Mouse (Mus musculus) forebrain, postnatal 0 days (tissue): ENCODE measurements around the gene Rag2. TPM values are rescaled to one million over a fixed set of nuclear protein-coding genes. Genes with fewer than 3 reads are reported as not detected.

ENCODE experiments used
- ATAC-seq: fragments of 200-750 bp; cut with Nextera tagmentation; 2 replicates; pipeline ENCODE4 v1.8.0; 2017; ENCODE audit warnings: mild to moderate bottlenecking, moderate library complexity
- DNase-seq: peaks from one replicate; pipeline ENCODE4 v3.0.0-alpha.2; 2015
- H3K27ac ChIP-seq: fragments of 300-500 bp; sonication (generic); 2 replicates; pipeline ENCODE4 v1.5.1; 2014; ENCODE audit warnings: low read depth, mild to moderate bottlenecking, antibody characterized with exemption, low read length, moderate library complexity, mixed read lengths
- H3K27me3 ChIP-seq: fragments of 300-500 bp; sonication (generic); 2 replicates; pipeline ENCODE4 v1.6.1; 2014; ENCODE audit warnings: mild to moderate bottlenecking, low read length, mixed read lengths; ENCODE audit not compliant: insufficient read depth
- H3K36me3 ChIP-seq: fragments of 300-500 bp; sonication (generic); 2 replicates; pipeline ENCODE4 v1.6.1; 2014; ENCODE audit warnings: mild to moderate bottlenecking, moderate library complexity; ENCODE audit not compliant: insufficient read depth
- H3K4me1 ChIP-seq: fragments of 300-500 bp; sonication (generic); 2 replicates; pipeline ENCODE4 v1.6.1; 2014; ENCODE audit warnings: antibody characterized with exemption; ENCODE audit not compliant: insufficient read depth
- H3K4me2 ChIP-seq: fragments of 300-500 bp; sonication (generic); 2 replicates; pipeline ENCODE4 v1.6.1; 2014; ENCODE audit warnings: low read depth, mild to moderate bottlenecking, moderate library complexity
- H3K4me3 ChIP-seq: fragments of 300-500 bp; sonication (generic); 2 replicates; pipeline ENCODE4 v1.5.1; 2014; ENCODE audit warnings: low read depth, low read length, mixed read lengths
- H3K9ac ChIP-seq: fragments of 300-500 bp; sonication (generic); 2 replicates; pipeline ENCODE4 v1.6.1; 2014; ENCODE audit warnings: mild to moderate bottlenecking
- H3K9me3 ChIP-seq: fragments of 300-500 bp; sonication (generic); 2 replicates; pipeline ENCODE4 v1.6.1; 2016; ENCODE audit warnings: low read length
- CTCF ChIP-seq: sonication (generic); IDR thresholded peaks from 2 replicates; pipeline ENCODE4 v1.5.1; 2016; ENCODE audit warnings: antibody characterized with exemption, control low read depth, low read depth
- WGBS: fragments of 180-500 bp; shearing (Covaris S2); extraction: QIAGEN DNeasy Blood & Tissue Kit; methylation state at CpG from one replicate; pipeline ENCODE4 v1.1.7; 2014; 5-methylcytosine and 5-hydroxymethylcytosine counted together
- polyA plus RNA-seq: library from polyadenylated mRNA; unstranded; fragments of >200 nt; fragmentation: Nextera tagmentation; extraction: Ambion mirVana; gene quantifications from 2 replicates; pipeline ENCODE4 v1.2.1, GENCODE M21; 2015
- total RNA-seq: library from RNA; depleted of rRNA; stranded (reverse); fragments of >200 nt; gene quantifications from 2 replicates; pipeline ENCODE4 v1.2.3, GENCODE M21; 2014; rRNA removed

The Rag2 gene
- total and polyA plus RNA-seq, 2 experiments from 2014 or later, result not detected

- no peak overlapping the region for H3K4me2 ChIP-seq
- H3K9ac ChIP-seq, result no peak overlapping the region
- no peaks in the 10 kb centered on the region for H3K27me3 ChIP-seq
- H3K4me1 ChIP-seq, result no peaks in the 10 kb centered on the region
- peak overlapping the region; percentile 4; the same call in 1 of the 2 replicates for H3K27ac ChIP-seq
- peak; percentile 90 for TF ChIP-seq CTCF
- no peaks in the 10 kb centered on the region for H3K9me3 ChIP-seq
- no peaks in the 10 kb centered on the region for H3K36me3 ChIP-seq
- WGBS, result 19% methylated on average over 9 of the region's 9 CpGs
- ATAC-seq (peak; percentile 90), DNase-seq (peak; percentile 86)
- H3K4me3 ChIP-seq, result no peak overlapping the region
These were observed 40.7 kb downstream of the Rag2 start for GRCm38 (mm10) chr2:101665058-101665702.

- Histone ChIP-seq H3K4me2 (no peak overlapping the region), H3K27ac (peak overlapping the region; percentile 4; the same call in 1 of the 2 replicates)
- DNase-seq, result no peak
These were observed 41.2 kb downstream of the Rag2 start for GRCm38 (mm10) chr2:101665703-101666092.

GRCm38 (mm10) chr2:101668751-101669150, 44.2 kb downstream of the Rag2 start:
- whole genome bisulfite sequencing, result 93% methylated on average over 3 of the region's 3 CpGs
- H3K27ac ChIP-seq, result no peak overlapping the region
- no peak overlapping the region for H3K4me2 ChIP-seq
- H3K4me3 ChIP-seq, result no peak overlapping the region
- no peaks in the 10 kb centered on the region for H3K27me3 ChIP-seq
- DNase-seq (no peak), ATAC-seq (no peak)
- H3K9ac ChIP-seq, result no peak overlapping the region
- H3K36me3 ChIP-seq, result no peaks in the 10 kb centered on the region
- no peaks in the 10 kb centered on the region for H3K4me1 ChIP-seq
- TF ChIP-seq CTCF, result no peak
- no peaks in the 10 kb centered on the region for H3K9me3 ChIP-seq

More at GRCm38 (mm10) chr2:101665703-101666092, 41.2 kb downstream of the Rag2 start:
- no peaks in the 10 kb centered on the region for H3K27me3 ChIP-seq
- 49% methylated on average over 3 of the region's 3 CpGs for WGBS
- peak; percentile 81 for ATAC-seq
- H3K36me3 ChIP-seq, result no peaks in the 10 kb centered on the region
- no peaks in the 10 kb centered on the region for H3K9me3 ChIP-seq
- no peak overlapping the region for H3K9ac ChIP-seq
- H3K4me1 ChIP-seq, result no peaks in the 10 kb centered on the region
- TF ChIP-seq CTCF, result no peak
- H3K4me3 ChIP-seq, result no peak overlapping the region

- TF ChIP-seq CTCF, result no peak
- Histone ChIP-seq H3K36me3 (no peaks in the 10 kb centered on the region), H3K27me3 (no peaks in the 10 kb centered on the region), H3K9ac (no peak overlapping the region), H3K4me3 (no peak overlapping the region), H3K4me2 (no peak overlapping the region), H3K27ac (no peak overlapping the region), H3K4me1 (no peaks in the 10 kb centered on the region), H3K9me3 (no peaks in the 10 kb centered on the region)
- ATAC-seq (no peak), DNase-seq (no peak)
- WGBS, result 60% methylated on average over 3 of the region's 3 CpGs
These were observed 49.0 kb downstream of the Rag2 start for GRCm38 (mm10) chr2:101673547-101673946.

- no peaks in the 10 kb centered on the region for H3K27me3 ChIP-seq
- no peaks in the 10 kb centered on the region for H3K36me3 ChIP-seq
- H3K27ac ChIP-seq, result peak within 1 kb of the TSS; percentile 36; the same call in 1 of the 2 replicates
- peak within 1 kb of the TSS; percentile 86 for H3K9ac ChIP-seq
- H3K4me3 ChIP-seq, result peak within 1 kb of the TSS; percentile 91
- H3K4me2 ChIP-seq, result peak within 1 kb of the TSS; percentile 90
- TF ChIP-seq CTCF, result peak; percentile 84
- H3K4me1 ChIP-seq, result 0 out of 2 replicates have a peak, but pooled peaks cover 5% of the 10 kb centered on the region
- ATAC-seq (peak; percentile 97), DNase-seq (peak; percentile 85)
- no peaks in the 10 kb centered on the region for H3K9me3 ChIP-seq
- WGBS, result 1% methylated on average over 68 of the region's 68 CpGs
These were observed 53.9 kb downstream of the Rag2 start, which contains the start of gene Traf6 for GRCm38 (mm10) chr2:101678236-101679021. Traf6 (plus strand) TSS chr2:101678429.

GRCm38 (mm10) chr2:101679164-101679784, 54.8 kb downstream of the Rag2 start:
- no peak overlapping the region for H3K27ac ChIP-seq
- WGBS, result 1% methylated on average over 15 of the region's 15 CpGs
- ATAC-seq, result no peak
- peak overlapping the region; percentile 86 for H3K9ac ChIP-seq
- no peak for DNase-seq
- H3K9me3 ChIP-seq, result no peaks in the 10 kb centered on the region
- 0 out of 2 replicates have a peak, but pooled peaks cover 5% of the 10 kb centered on the region for H3K4me1 ChIP-seq
- peak overlapping the region; percentile 90 for H3K4me2 ChIP-seq
- H3K27me3 ChIP-seq, result no peaks in the 10 kb centered on the region
- no peaks in the 10 kb centered on the region for H3K36me3 ChIP-seq
- H3K4me3 ChIP-seq, result peak overlapping the region; percentile 91
- no peak for TF ChIP-seq CTCF

Other genes with a start within 250 kb of the Rag2 start
- 0.23 and 0.43 TPM in 2 replicates for gene Rag1, start 24.8 kb downstream of the Rag2 start, total RNA-seq
- gene Rag1, start 24.8 kb downstream of the Rag2 start, polyA plus RNA-seq, result 0.04 and 0.10 TPM in 2 replicates
- gene B230118H07Rik, start 24.8 kb downstream of the Rag2 start, total RNA-seq, result 20.0 and 29.5 TPM in 2 replicates
- 52.0 and 61.3 TPM in 2 replicates for gene B230118H07Rik, start 24.8 kb downstream of the Rag2 start, polyA plus RNA-seq
- gene Traf6, start 53.7 kb downstream of the Rag2 start, total RNA-seq, result 19.5 and 26.0 TPM in 2 replicates
- gene Traf6, start 53.7 kb downstream of the Rag2 start, polyA plus RNA-seq, result 7.4 and 9.8 TPM in 2 replicates